Mouse (Mus musculus): ENCODE data around the gene Nrg3. TPM values are rescaled to one million over a fixed set of nuclear protein-coding genes. Genes with fewer than 3 reads are reported as not detected.

Nrg3 gene
- polyA plus RNA-seq, 1 experiment from 2014 or later, result 0.33 TPM

- no peak for DNase-seq (ENCODE audit: low spot score)
- Histone ChIP-seq H3K4me3 (ENCODE audit: low read depth, low read length) (no peak overlapping the region), H3K4me2 (replicated peaks; ENCODE audit: low read depth) (no peak overlapping the region), H3K36me3 (ENCODE audit: control insufficient read depth, insufficient read depth, low read length) (no peaks in the 10 kb centered on the region), H3K4me1 (replicated peaks; ENCODE audit: control insufficient read depth, insufficient read depth) (no peaks in the 10 kb centered on the region), H3K27ac (replicated peaks) (no peak overlapping the region), H3K9me3 (ENCODE audit: control insufficient read depth, low read length) (no peaks in the 10 kb centered on the region), H3K9ac (ENCODE audit: low read length) (no peak overlapping the region), H3K27me3 (ENCODE audit: control insufficient read depth, insufficient read depth, low read length) (no peaks in the 10 kb centered on the region)
- no peak for ATAC-seq (ENCODE audit: low FRiP score, low TSS enrichment)
- no peak for TF ChIP-seq EP300 (optimal IDR thresholded peaks at IDR 0.05)
- no peak for TF ChIP-seq CTCF (IDR thresholded peaks at IDR 0.05; ENCODE audit: low read depth)
Measured at GRCm38 (mm10) chr14:39014126-39014525, 458.8 kb downstream of the Nrg3 start.

DNA sequence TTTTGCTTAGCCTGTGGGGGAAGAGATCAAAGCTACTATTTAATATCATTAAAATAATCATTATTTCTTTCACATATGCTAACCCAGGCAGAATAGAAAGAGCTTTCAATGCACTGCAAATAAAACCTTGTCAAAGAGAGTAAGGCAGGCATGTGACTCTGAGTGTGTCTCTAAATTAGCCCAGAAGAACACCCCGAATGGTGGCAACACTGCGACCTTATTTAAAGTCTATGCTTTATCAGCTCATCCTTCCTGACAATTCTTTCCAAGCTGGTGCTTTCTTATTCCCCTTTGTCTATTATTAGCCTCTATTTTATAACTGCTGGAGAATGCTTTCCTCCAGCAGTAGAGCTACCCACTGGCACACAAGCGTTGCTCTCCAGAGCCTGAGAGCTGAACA lies 475.0 kb downstream of the Nrg3 start:
- Histone ChIP-seq H3K9me3 (ENCODE audit: control insufficient read depth, low read length) (no peaks in the 10 kb centered on the region), H3K4me3 (ENCODE audit: low read depth, low read length) (no peak overlapping the region), H3K9ac (ENCODE audit: low read length) (no peak overlapping the region), H3K4me2 (replicated peaks; ENCODE audit: low read depth) (no peak overlapping the region), H3K27ac (replicated peaks) (no peak overlapping the region), H3K27me3 (ENCODE audit: control insufficient read depth, insufficient read depth, low read length) (no peaks in the 10 kb centered on the region), H3K4me1 (replicated peaks; ENCODE audit: control insufficient read depth, insufficient read depth) (no peaks in the 10 kb centered on the region), H3K36me3 (ENCODE audit: control insufficient read depth, insufficient read depth, low read length) (no peaks in the 10 kb centered on the region)
- DNase-seq (ENCODE audit: low spot score), result no peak
- TF ChIP-seq CTCF (IDR thresholded peaks at IDR 0.05; ENCODE audit: low read depth) (no peak), EP300 (optimal IDR thresholded peaks at IDR 0.05) (no peak)
- ATAC-seq (ENCODE audit: low FRiP score, low TSS enrichment), result no peak
- WGBS, result 75% methylated on average over 3 of the region's 3 CpGs

GRCm38 (mm10) chr14:38992574-38992866 lies 480.4 kb downstream of the Nrg3 start:
- Histone ChIP-seq H3K4me2 (replicated peaks; ENCODE audit: low read depth) (no peak overlapping the region), H3K27ac (replicated peaks) (no peak overlapping the region), H3K27me3 (ENCODE audit: control insufficient read depth, insufficient read depth, low read length) (no peaks in the 10 kb centered on the region), H3K4me1 (replicated peaks; ENCODE audit: control insufficient read depth, insufficient read depth) (no peaks in the 10 kb centered on the region), H3K36me3 (ENCODE audit: control insufficient read depth, insufficient read depth, low read length) (no peaks in the 10 kb centered on the region), H3K4me3 (ENCODE audit: low read depth, low read length) (no peak overlapping the region), H3K9ac (ENCODE audit: low read length) (no peak overlapping the region), H3K9me3 (ENCODE audit: control insufficient read depth, low read length) (no peaks in the 10 kb centered on the region)
- TF ChIP-seq CTCF (IDR thresholded peaks at IDR 0.05; ENCODE audit: low read depth) (no peak), EP300 (optimal IDR thresholded peaks at IDR 0.05) (no peak)
- ATAC-seq (ENCODE audit: low FRiP score, low TSS enrichment) (no peak), DNase-seq (ENCODE audit: low spot score) (no peak)
- WGBS, result 86% methylated on average over 1 of the region's 1 CpGs

DNA sequence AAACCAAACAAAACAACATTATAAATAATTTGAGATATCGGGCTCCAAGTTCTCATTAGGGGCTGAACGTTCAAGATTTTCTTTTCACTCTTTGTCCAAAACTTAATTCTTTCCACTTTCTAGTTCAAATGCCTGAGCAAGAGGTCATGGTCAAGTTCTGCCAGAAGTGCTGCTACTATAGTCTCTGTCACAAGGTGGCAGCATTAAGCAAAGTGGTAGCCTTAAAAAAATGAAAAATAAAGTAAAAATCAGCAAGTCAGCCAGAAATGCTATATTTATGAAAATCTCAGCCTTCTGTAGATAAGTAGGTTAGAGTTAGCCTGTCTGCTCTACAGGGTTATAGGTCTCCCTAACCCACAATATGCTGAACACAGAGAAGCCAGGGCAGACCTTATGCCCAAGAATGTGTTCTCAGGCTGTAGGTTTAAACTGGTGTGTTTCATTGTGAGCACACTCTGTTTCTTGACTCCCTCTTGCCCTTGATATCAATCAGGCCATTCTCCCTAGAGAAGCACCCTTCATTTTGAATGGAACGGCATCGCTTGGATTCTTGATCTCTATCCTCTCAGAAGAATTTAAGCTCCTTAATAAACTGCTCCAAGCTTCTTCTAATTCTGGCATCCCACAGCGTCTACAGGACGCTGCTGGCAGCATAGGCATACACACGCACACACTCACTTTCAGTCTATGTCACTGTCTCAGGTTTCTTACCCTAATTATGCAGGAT lies 480.9 kb downstream of the Nrg3 start:
- H3K27ac ChIP-seq (replicated peaks), result no peak overlapping the region
- ATAC-seq (ENCODE audit: low FRiP score, low TSS enrichment) (no peak), DNase-seq (ENCODE audit: low spot score) (no peak)
- H3K9ac ChIP-seq (ENCODE audit: low read length), result no peak overlapping the region
- 69% methylated on average over 7 of the region's 7 CpGs for WGBS
- H3K4me2 ChIP-seq (replicated peaks; ENCODE audit: low read depth), result no peak overlapping the region
- H3K36me3 ChIP-seq (ENCODE audit: control insufficient read depth, insufficient read depth, low read length), result no peaks in the 10 kb centered on the region
- peak; percentile 54 for TF ChIP-seq CTCF (IDR thresholded peaks at IDR 0.05; ENCODE audit: low read depth)
- no peak for TF ChIP-seq EP300 (optimal IDR thresholded peaks at IDR 0.05)
- H3K9me3 ChIP-seq (ENCODE audit: control insufficient read depth, low read length), result no peaks in the 10 kb centered on the region
- no peaks in the 10 kb centered on the region for H3K4me1 ChIP-seq (replicated peaks; ENCODE audit: control insufficient read depth, insufficient read depth)
- H3K4me3 ChIP-seq (ENCODE audit: low read depth, low read length), result no peak overlapping the region
- no peaks in the 10 kb centered on the region for H3K27me3 ChIP-seq (ENCODE audit: control insufficient read depth, insufficient read depth, low read length)

DNA sequence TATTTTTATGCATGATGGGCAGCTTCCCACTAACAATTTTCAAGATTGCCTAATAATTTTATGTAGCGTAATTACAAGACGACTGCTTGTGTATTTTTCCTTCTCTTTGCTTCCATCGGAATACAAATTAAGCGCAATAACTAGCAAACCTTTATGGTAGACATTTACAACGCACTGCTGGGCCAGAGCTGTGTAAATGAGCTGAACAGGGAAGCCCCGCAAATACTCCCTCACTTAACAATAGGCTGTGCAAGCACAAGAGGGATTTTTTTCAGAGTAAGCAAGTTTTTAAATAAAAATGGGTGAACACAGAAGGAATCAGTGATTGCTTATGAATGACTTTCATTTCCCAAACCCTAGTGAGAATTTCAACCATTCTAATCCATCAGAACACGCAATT lies 513.5 kb downstream of the Nrg3 start:
- no peak for DNase-seq (ENCODE audit: low spot score)
- TF ChIP-seq EP300 (optimal IDR thresholded peaks at IDR 0.05) (no peak), CTCF (IDR thresholded peaks at IDR 0.05; ENCODE audit: low read depth) (no peak)
- H3K4me3 ChIP-seq (ENCODE audit: low read depth, low read length), result no peak overlapping the region

DNA sequence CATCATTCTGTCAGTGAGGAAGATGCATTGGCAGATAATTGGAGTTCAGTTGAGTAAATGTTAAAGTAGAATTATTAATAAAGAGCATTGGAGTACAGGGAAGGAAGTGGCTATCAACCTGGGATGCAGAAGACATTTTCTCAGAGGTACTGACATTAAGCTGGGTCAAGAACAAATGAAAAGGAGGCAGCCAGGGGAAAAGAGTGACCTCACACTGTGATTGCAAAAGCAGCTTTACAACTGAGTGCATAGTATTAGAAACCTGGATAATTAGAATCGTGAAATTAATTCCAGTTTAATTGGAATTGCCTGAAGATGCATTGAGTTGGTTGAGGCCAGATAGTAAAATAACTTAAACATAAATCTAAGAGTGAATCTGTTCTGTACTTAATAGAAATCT lies 535.4 kb downstream of the Nrg3 start:
- no peak for ATAC-seq (ENCODE audit: low FRiP score, low TSS enrichment)
- H3K4me1 ChIP-seq (replicated peaks; ENCODE audit: control insufficient read depth, insufficient read depth), result no peaks in the 10 kb centered on the region
- no peaks in the 10 kb centered on the region for H3K36me3 ChIP-seq (ENCODE audit: control insufficient read depth, insufficient read depth, low read length)
- no peak overlapping the region for H3K27ac ChIP-seq (replicated peaks)
- H3K4me3 ChIP-seq (ENCODE audit: low read depth, low read length), result no peak overlapping the region
- 69% methylated on average over 1 of the region's 1 CpGs for WGBS
- TF ChIP-seq EP300 (optimal IDR thresholded peaks at IDR 0.05), result no peak
- H3K27me3 ChIP-seq (ENCODE audit: control insufficient read depth, insufficient read depth, low read length), result no peaks in the 10 kb centered on the region
- no peak overlapping the region for H3K9ac ChIP-seq (ENCODE audit: low read length)
- no peaks in the 10 kb centered on the region for H3K9me3 ChIP-seq (ENCODE audit: control insufficient read depth, low read length)
- no peak overlapping the region for H3K4me2 ChIP-seq (replicated peaks; ENCODE audit: low read depth)
- DNase-seq (ENCODE audit: low spot score), result no peak

More for the DNA sequence above, 513.5 kb downstream of the Nrg3 start:
- no peak for ATAC-seq (ENCODE audit: low FRiP score, low TSS enrichment)
- H3K27me3 ChIP-seq (ENCODE audit: control insufficient read depth, insufficient read depth, low read length), result no peaks in the 10 kb centered on the region
- no peaks in the 10 kb centered on the region for H3K36me3 ChIP-seq (ENCODE audit: control insufficient read depth, insufficient read depth, low read length)
- H3K9ac ChIP-seq (ENCODE audit: low read length), result no peak overlapping the region
- no peak overlapping the region for H3K4me2 ChIP-seq (replicated peaks; ENCODE audit: low read depth)
- WGBS, result 79% methylated on average over 7 of the region's 7 CpGs
- no peak overlapping the region for H3K27ac ChIP-seq (replicated peaks)
- no peaks in the 10 kb centered on the region for H3K9me3 ChIP-seq (ENCODE audit: control insufficient read depth, low read length)
- no peaks in the 10 kb centered on the region for H3K4me1 ChIP-seq (replicated peaks; ENCODE audit: control insufficient read depth, insufficient read depth)
